ENCODE assay signal across 8 mouse cellular contexts in genomic region chr16:34192959-34193842, GRCm38 (mm10).
DNase-seq lines count a peak whose midpoint lies in the region; ATAC-seq and TF ChIP-seq lines count a peak whose summit lies in the region.

No protein-coding gene starts in this region.

- TF ChIP-seq EP300 in heart, postnatal 0 days (IDR thresholded peaks at IDR 0.05; ENCODE audit: low read depth): no peak
- TF ChIP-seq EP300 in lung, postnatal 0 days (IDR thresholded peaks at IDR 0.05): no peak

- peak; percentile 89 for TF ChIP-seq CTCF in heart, postnatal 0 days (IDR thresholded peaks at IDR 0.05; ENCODE audit: low read depth)
- peak; percentile 88 for TF ChIP-seq CTCF in lung, postnatal 0 days (IDR thresholded peaks at IDR 0.05)

- peak; percentile 21 to 69 for DNase-seq in adrenal gland, adult (ENCODE audit: inconsistent age in 2 of 2, low spot score in 1 of 2)
- no peak for DNase-seq in adrenal gland, postnatal 25 days
- peak; percentile 32 for DNase-seq in right cerebral cortex, postnatal 4 days
- no peak for DNase-seq in right cerebral cortex, postnatal 14 days
- peak; percentile 60 to 70 for DNase-seq in cerebellum, postnatal 10 days
- DNase-seq in heart, postnatal 0 days (ENCODE audit: low spot score): peak; percentile 61
- peak; percentile 76 for DNase-seq in lung, postnatal 0 days (ENCODE audit: low spot score)
- DNase-seq in thymus, postnatal 14 days: peak; percentile 8

- WGBS in heart, postnatal 0 days: 46% methylated on average over 10 of the region's 10 CpGs
- 50% methylated on average over 10 of the region's 10 CpGs for WGBS in lung, postnatal 0 days

- H3K4me2 ChIP-seq in heart, postnatal 0 days (ENCODE audit: low read depth, low read length): no peak overlapping the region
- H3K4me2 ChIP-seq in lung, postnatal 0 days (replicated peaks; ENCODE audit: low read depth, low read length): no peak overlapping the region

- H3K4me3 ChIP-seq in heart, postnatal 0 days (ENCODE audit: low read depth, low read length): no peak overlapping the region
- no peak overlapping the region for H3K4me3 ChIP-seq in lung, postnatal 0 days (ENCODE audit: low read depth, low read length)

- no peak overlapping the region for H3K9ac ChIP-seq in heart, postnatal 0 days (replicated peaks; ENCODE audit: low read depth, low read length)
- no peak overlapping the region for H3K9ac ChIP-seq in lung, postnatal 0 days (replicated peaks; ENCODE audit: low read depth)

- no peaks in the 10 kb centered on the region for H3K27me3 ChIP-seq in heart, postnatal 0 days (ENCODE audit: control insufficient read depth, insufficient read depth, low read length)
- H3K27me3 ChIP-seq in lung, postnatal 0 days (replicated peaks; ENCODE audit: insufficient read depth, low read length): no peaks in the 10 kb centered on the region

- H3K4me1 ChIP-seq in heart, postnatal 0 days (ENCODE audit: control insufficient read depth, insufficient read depth): no peaks in the 10 kb centered on the region
- no peaks in the 10 kb centered on the region for H3K4me1 ChIP-seq in lung, postnatal 0 days (ENCODE audit: insufficient read depth, low read depth, low read length)

- ATAC-seq in heart, postnatal 0 days (ENCODE audit: insufficient read depth, low read depth): no peak; the same call in 1 of the 2 replicates
- no peak for ATAC-seq in lung, postnatal 0 days

- H3K36me3 ChIP-seq in heart, postnatal 0 days (replicated peaks; ENCODE audit: control insufficient read depth, insufficient read depth, low read length): peaks cover 31% of the 10 kb centered on the region
- H3K36me3 ChIP-seq in lung, postnatal 0 days (ENCODE audit: insufficient read depth, low read length): no peaks in the 10 kb centered on the region

- H3K27ac ChIP-seq in heart, postnatal 0 days (ENCODE audit: low read depth): no peak overlapping the region
- no peak overlapping the region for H3K27ac ChIP-seq in lung, postnatal 0 days (ENCODE audit: low read length)

- H3K9me3 ChIP-seq in heart, postnatal 0 days (replicated peaks; ENCODE audit: control insufficient read depth, low read length): no peaks in the 10 kb centered on the region
- no peaks in the 10 kb centered on the region for H3K9me3 ChIP-seq in lung, postnatal 0 days (ENCODE audit: low read length)

Comparison
In these comparisons a context has a peak if more than half of its experiments do, and no peak if none do; other contexts are left out.
1. DNase-seq: peak in adrenal gland, adult (2 of 2), right cerebral cortex, postnatal 4 days (single experiment), cerebellum, postnatal 10 days (2 of 2), heart, postnatal 0 days (single experiment), lung, postnatal 0 days (single experiment) and thymus, postnatal 14 days (single experiment); none in adrenal gland, postnatal 25 days (single experiment) and right cerebral cortex, postnatal 14 days (single experiment).